Mouse (Mus musculus): ENCODE measurements around the gene Gcsam. TPM values are rescaled to one million over a fixed set of nuclear protein-coding genes. Genes with fewer than 3 reads are reported as not detected.

The Gcsam gene
- polyA plus RNA-seq, 1 experiment from 2014 or later: 0.26 TPM

DNA sequence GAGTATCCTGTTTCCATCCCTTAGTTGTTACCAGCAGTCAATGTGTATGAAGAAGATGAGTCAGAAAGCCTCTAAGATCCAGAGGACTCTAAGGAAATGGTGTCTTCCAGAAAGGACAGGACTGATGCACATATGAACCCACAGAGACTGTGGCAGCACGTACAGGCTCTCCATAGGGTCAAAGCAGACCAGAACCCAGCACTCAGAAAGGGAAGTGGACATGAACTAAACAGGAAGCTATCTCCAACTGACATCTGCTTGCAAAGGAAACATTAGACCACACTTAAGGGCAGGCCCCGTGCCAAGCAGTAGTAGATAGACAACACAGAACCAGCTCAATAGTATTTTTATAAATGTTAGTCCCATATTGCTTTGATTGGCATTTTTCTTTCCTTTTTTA is 56.0 kb downstream of the Gcsam start:
- 48% methylated on average over 2 of the region's 2 CpGs for WGBS
- no peaks in the 10 kb centered on the region for H3K36me3 ChIP-seq (ENCODE audit: insufficient read depth, low read length)
- TF ChIP-seq CTCF (IDR thresholded peaks at IDR 0.05): no peak
- peak; percentile 24; the same call in 1 of the 2 replicates for TF ChIP-seq EP300 (IDR thresholded peaks at IDR 0.05)
- ATAC-seq (0 out of 2 replicates have a peak, but pooled peaks have one; percentile 25), DNase-seq (ENCODE audit: low spot score) (peak; percentile 39)
- H3K4me1 ChIP-seq (ENCODE audit: insufficient read depth, low read depth, low read length): no peaks in the 10 kb centered on the region
- H3K9me3 ChIP-seq (ENCODE audit: low read length): no peaks in the 10 kb centered on the region
- no peaks in the 10 kb centered on the region for H3K27me3 ChIP-seq (replicated peaks; ENCODE audit: insufficient read depth, low read length)
- H3K9ac ChIP-seq (replicated peaks; ENCODE audit: low read depth): no peak overlapping the region
- no peak overlapping the region for H3K4me2 ChIP-seq (replicated peaks; ENCODE audit: low read depth, low read length)
- no peak overlapping the region for H3K4me3 ChIP-seq (ENCODE audit: low read depth, low read length)
- H3K27ac ChIP-seq (ENCODE audit: low read length): no peak overlapping the region

DNA sequence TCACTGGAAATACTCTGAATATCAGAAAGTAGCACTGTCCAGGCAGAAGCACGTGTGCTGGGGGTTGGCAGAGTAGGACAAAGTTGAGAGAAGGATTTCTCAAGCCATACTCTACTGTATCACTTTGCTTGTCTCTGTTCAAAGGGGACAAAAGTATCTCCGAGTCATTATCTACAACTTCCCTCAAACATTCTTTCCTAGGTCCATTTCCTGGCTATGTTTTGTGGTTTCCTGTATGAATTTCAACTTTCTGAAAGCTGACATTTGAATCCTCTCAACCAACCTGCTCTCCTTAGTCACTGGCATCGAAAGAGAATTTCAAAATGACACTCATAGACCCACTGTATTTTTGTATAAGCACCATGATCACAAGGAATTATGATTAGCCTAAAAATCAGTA is 58.0 kb downstream of the Gcsam start:
- H3K36me3 ChIP-seq (ENCODE audit: insufficient read depth, low read length): no peaks in the 10 kb centered on the region
- no peaks in the 10 kb centered on the region for H3K27me3 ChIP-seq (replicated peaks; ENCODE audit: insufficient read depth, low read length)
- DNase-seq (ENCODE audit: low spot score) (no peak), ATAC-seq (no peak)
- no peak overlapping the region for H3K4me3 ChIP-seq (ENCODE audit: low read depth, low read length)
- no peak overlapping the region for H3K9ac ChIP-seq (replicated peaks; ENCODE audit: low read depth)
- WGBS: 50% methylated on average over 3 of the region's 3 CpGs
- no peaks in the 10 kb centered on the region for H3K4me1 ChIP-seq (ENCODE audit: insufficient read depth, low read depth, low read length)
- no peak overlapping the region for H3K4me2 ChIP-seq (replicated peaks; ENCODE audit: low read depth, low read length)
- H3K27ac ChIP-seq (ENCODE audit: low read length): no peak overlapping the region
- no peaks in the 10 kb centered on the region for H3K9me3 ChIP-seq (ENCODE audit: low read length)
- no peak for TF ChIP-seq EP300 (IDR thresholded peaks at IDR 0.05)
- TF ChIP-seq CTCF (IDR thresholded peaks at IDR 0.05): no peak

DNA sequence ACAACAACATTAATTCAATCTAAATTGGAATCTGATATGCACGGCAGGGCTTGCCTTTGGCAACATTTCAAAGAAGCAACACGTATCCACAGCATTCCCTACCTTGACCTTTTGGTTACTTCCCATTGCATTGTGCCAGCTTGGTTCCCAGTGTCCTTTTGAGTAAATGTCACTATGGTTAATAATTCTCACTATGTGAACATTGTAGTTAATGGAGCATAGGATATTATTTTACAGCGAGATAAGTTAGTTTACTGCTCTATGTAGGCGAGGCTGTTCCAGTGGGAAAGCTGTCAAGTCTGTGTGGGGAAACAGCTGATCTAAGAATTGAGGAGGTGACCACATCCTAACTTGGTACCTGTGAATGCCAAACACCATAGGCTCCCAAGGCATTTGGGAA is 59.8 kb downstream of the Gcsam start:
- ATAC-seq (no peak), DNase-seq (ENCODE audit: low spot score) (no peak)
- no peaks in the 10 kb centered on the region for H3K9me3 ChIP-seq (ENCODE audit: low read length)
- no peaks in the 10 kb centered on the region for H3K4me1 ChIP-seq (ENCODE audit: insufficient read depth, low read depth, low read length)
- no peak overlapping the region for H3K4me2 ChIP-seq (replicated peaks; ENCODE audit: low read depth, low read length)
- no peak overlapping the region for H3K4me3 ChIP-seq (ENCODE audit: low read depth, low read length)
- H3K36me3 ChIP-seq (ENCODE audit: insufficient read depth, low read length): no peaks in the 10 kb centered on the region
- H3K27me3 ChIP-seq (replicated peaks; ENCODE audit: insufficient read depth, low read length): no peaks in the 10 kb centered on the region
- WGBS: 53% methylated on average over 4 of the region's 4 CpGs
- H3K27ac ChIP-seq (ENCODE audit: low read length): no peak overlapping the region
- TF ChIP-seq EP300 (IDR thresholded peaks at IDR 0.05) (no peak), CTCF (IDR thresholded peaks at IDR 0.05) (no peak)
- no peak overlapping the region for H3K9ac ChIP-seq (replicated peaks; ENCODE audit: low read depth)

Other genes starting within 250 kb of the Gcsam start
- gene Cd200, start 201.3 kb upstream of the Gcsam start, polyA plus RNA-seq (2015; fragmentation: Nextera tagmentation; extraction: Ambion mirVana): 338 and 424 TPM in 2 replicates
- gene Gm609, start 117.4 kb upstream of the Gcsam start, polyA plus RNA-seq (2015; fragmentation: Nextera tagmentation; extraction: Ambion mirVana): 0.07 TPM in 1 of 2 replicates, not detected in the other
- gene Gm17783, start 78.3 kb upstream of the Gcsam start, polyA plus RNA-seq (2015; fragmentation: Nextera tagmentation; extraction: Ambion mirVana): not detected in 2 replicates
- gene Slc9c1, start 75.1 kb upstream of the Gcsam start, polyA plus RNA-seq (2015; fragmentation: Nextera tagmentation; extraction: Ambion mirVana): not detected in 2 replicates
- 0.30 and 0.31 TPM in 2 replicates for gene BC016579, start 43.7 kb downstream of the Gcsam start, polyA plus RNA-seq (2015; fragmentation: Nextera tagmentation; extraction: Ambion mirVana)
- gene Tmprss7, start 83.3 kb downstream of the Gcsam start, polyA plus RNA-seq (2015; fragmentation: Nextera tagmentation; extraction: Ambion mirVana): 0.10 and 0.13 TPM in 2 replicates
- gene Tagln3, start 114.2 kb downstream of the Gcsam start, polyA plus RNA-seq (2015; fragmentation: Nextera tagmentation; extraction: Ambion mirVana): 0.53 and 0.76 TPM in 2 replicates
- gene Abhd10, start 132.6 kb downstream of the Gcsam start, polyA plus RNA-seq (2015; fragmentation: Nextera tagmentation; extraction: Ambion mirVana): 21.3 and 21.7 TPM in 2 replicates